Mouse (Mus musculus) stomach, embryonic 14.5 days (tissue): Measurements from ENCODE around the gene Antxr1. TPM values are rescaled to one million over a fixed set of nuclear protein-coding genes. Genes with fewer than 3 reads are reported as not detected.

Experiments
- ATAC-seq: fragments of 200-750 bp; cut with Nextera tagmentation; 2 replicates; pipeline ENCODE4 v1.8.0; 2017; ENCODE audit warnings: low read depth, moderate TSS enrichment; ENCODE audit not compliant: insufficient number of reproducible peaks, insufficient read depth, low FRiP score
- H3K27ac ChIP-seq: fragments of 300-500 bp; sonication (generic); 2 replicates; pipeline ENCODE4 v1.5.1; 2014; ENCODE audit warnings: mild to moderate bottlenecking, low read length, moderate library complexity, mixed read lengths
- H3K27me3 ChIP-seq: fragments of 300-500 bp; sonication (generic); 2 replicates; pipeline ENCODE4 v1.6.1; 2014; ENCODE audit warnings: low read length, control low read depth, mixed read lengths; ENCODE audit not compliant: control insufficient read depth, insufficient read depth
- H3K36me3 ChIP-seq: fragments of 300-500 bp; sonication (generic); 2 replicates; pipeline ENCODE4 v1.6.1; 2014; ENCODE audit warnings: mild to moderate bottlenecking, control low read depth, low read length, moderate library complexity, mixed read lengths; ENCODE audit not compliant: control insufficient read depth, insufficient read depth
- H3K4me1 ChIP-seq: fragments of 300-500 bp; sonication (generic); 2 replicates; pipeline ENCODE4 v1.6.1; 2014; ENCODE audit warnings: low read length, control low read depth, mixed read lengths; ENCODE audit not compliant: control insufficient read depth, insufficient read depth
- H3K4me2 ChIP-seq: fragments of 300-500 bp; sonication (generic); replicated peaks from 2 replicates; pipeline ENCODE4 v1.6.1; 2014; ENCODE audit warnings: low read depth, low read length, control low read depth
- H3K4me3 ChIP-seq: fragments of 300-500 bp; sonication (generic); 2 replicates; pipeline ENCODE4 v1.5.1; 2014; ENCODE audit warnings: low read depth, low read length, control low read depth
- H3K9ac ChIP-seq: fragments of 300-500 bp; sonication (generic); replicated peaks from 2 replicates; pipeline ENCODE4 v1.6.1; 2014; ENCODE audit warnings: low read depth, mild to moderate bottlenecking, control low read depth, low read length, moderate library complexity, mixed read lengths
- H3K9me3 ChIP-seq: fragments of 300-500 bp; sonication (generic); 2 replicates; pipeline ENCODE4 v1.6.1; 2016; ENCODE audit warnings: low read depth, low read length, control low read depth; ENCODE audit not compliant: control insufficient read depth
- WGBS: fragments of 180-500 bp; shearing (Covaris S2); extraction: QIAGEN DNeasy Blood & Tissue Kit; methylation state at CpG from one replicate; pipeline ENCODE4 v1.1.7; 2014; 5-methylcytosine and 5-hydroxymethylcytosine counted together
- polyA plus RNA-seq: library from polyadenylated mRNA; unstranded; fragments of >200 nt; fragmentation: Nextera tagmentation; extraction: Ambion mirVana; gene quantifications from 2 replicates; pipeline ENCODE4 v1.2.1, GENCODE M21; 2014

The Antxr1 gene
- polyA plus RNA-seq, 1 experiment from 2014 or later = 13.5 TPM

- Histone ChIP-seq H3K4me3 (no peak overlapping the region), H3K27ac (no peak overlapping the region), H3K4me1 (no peaks in the 10 kb centered on the region), H3K9me3 (no peaks in the 10 kb centered on the region; the same call in 1 of the 2 replicates), H3K4me2 (no peak overlapping the region), H3K36me3 (no peaks in the 10 kb centered on the region), H3K9ac (no peak overlapping the region), H3K27me3 (no peaks in the 10 kb centered on the region)
- no peak for ATAC-seq
- WGBS = 84% methylated on average over 6 of the region's 6 CpGs
Observed at GRCm38 (mm10) chr6:87120661-87121060, 215.0 kb downstream of the Antxr1 start.

DNA sequence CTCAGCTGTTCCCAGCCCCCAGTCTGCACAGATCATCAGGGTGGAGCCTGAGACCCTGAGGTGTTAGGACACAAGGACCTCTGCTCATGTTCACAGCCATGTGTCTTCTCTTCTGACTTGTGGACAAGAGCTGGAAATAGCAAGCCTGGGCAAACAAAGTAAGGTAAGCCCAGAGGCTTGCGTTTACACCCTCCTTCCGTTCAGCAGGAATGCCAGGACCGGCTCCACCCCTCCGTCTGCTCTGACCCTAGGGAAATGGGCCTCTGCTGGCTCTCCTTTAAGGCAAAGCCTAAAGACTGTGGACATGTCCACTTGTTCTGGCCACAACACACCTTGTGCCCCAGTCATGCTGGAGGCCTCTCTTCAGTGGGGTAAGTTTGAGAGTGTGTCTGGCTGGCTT, 215.6 kb downstream of the Antxr1 start:
- peak; percentile 46; the same call in 1 of the 2 replicates for ATAC-seq
- Histone ChIP-seq H3K36me3 (no peaks in the 10 kb centered on the region), H3K4me1 (no peaks in the 10 kb centered on the region), H3K27ac (peak overlapping the region; percentile 61; the same call in 1 of the 2 replicates), H3K4me2 (no peak overlapping the region), H3K9ac (no peak overlapping the region), H3K27me3 (no peaks in the 10 kb centered on the region), H3K9me3 (no peaks in the 10 kb centered on the region; the same call in 1 of the 2 replicates), H3K4me3 (no peak overlapping the region)
- 39% methylated on average over 4 of the region's 4 CpGs for WGBS

- Histone ChIP-seq H3K9me3 (no peaks in the 10 kb centered on the region; the same call in 1 of the 2 replicates), H3K27ac (peak overlapping the region; percentile 61; the same call in 1 of the 2 replicates), H3K36me3 (no peaks in the 10 kb centered on the region), H3K4me2 (no peak overlapping the region), H3K4me3 (no peak overlapping the region), H3K9ac (no peak overlapping the region), H3K27me3 (no peaks in the 10 kb centered on the region), H3K4me1 (no peaks in the 10 kb centered on the region)
- ATAC-seq = peak; percentile 74
- 83% methylated on average over 20 of the region's 20 CpGs for WGBS
Observed at GRCm38 (mm10) chr6:87119066-87119837, 216.4 kb downstream of the Antxr1 start.

DNA sequence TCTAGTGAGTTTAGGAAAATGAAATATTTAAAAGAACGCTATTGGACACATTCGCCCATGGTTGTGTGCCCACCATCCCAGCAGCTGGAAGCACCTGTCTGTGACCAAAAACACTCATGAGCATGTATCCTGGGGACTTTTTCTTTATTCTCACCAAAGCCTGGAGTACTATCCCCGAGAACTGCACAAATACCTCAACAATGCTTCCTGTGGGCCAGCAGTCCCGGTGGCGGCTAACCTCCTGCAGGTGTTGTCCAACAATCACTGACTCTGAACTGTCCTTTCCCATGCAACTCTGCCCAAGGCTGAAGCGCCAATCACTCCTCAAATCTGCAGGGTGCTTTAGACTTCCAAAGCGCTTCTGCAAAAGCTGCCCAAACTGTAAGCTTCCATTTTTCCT, 219.0 kb downstream of the Antxr1 start:
- WGBS = 82% methylated on average over 7 of the region's 7 CpGs
- H3K9me3 ChIP-seq = no peaks in the 10 kb centered on the region; the same call in 1 of the 2 replicates
- H3K36me3 ChIP-seq = no peaks in the 10 kb centered on the region
- H3K4me3 ChIP-seq = no peak overlapping the region
- no peak overlapping the region for H3K4me2 ChIP-seq
- H3K4me1 ChIP-seq = no peaks in the 10 kb centered on the region
- H3K9ac ChIP-seq = no peak overlapping the region
- ATAC-seq = no peak
- no peak overlapping the region for H3K27ac ChIP-seq
- no peaks in the 10 kb centered on the region for H3K27me3 ChIP-seq

DNA sequence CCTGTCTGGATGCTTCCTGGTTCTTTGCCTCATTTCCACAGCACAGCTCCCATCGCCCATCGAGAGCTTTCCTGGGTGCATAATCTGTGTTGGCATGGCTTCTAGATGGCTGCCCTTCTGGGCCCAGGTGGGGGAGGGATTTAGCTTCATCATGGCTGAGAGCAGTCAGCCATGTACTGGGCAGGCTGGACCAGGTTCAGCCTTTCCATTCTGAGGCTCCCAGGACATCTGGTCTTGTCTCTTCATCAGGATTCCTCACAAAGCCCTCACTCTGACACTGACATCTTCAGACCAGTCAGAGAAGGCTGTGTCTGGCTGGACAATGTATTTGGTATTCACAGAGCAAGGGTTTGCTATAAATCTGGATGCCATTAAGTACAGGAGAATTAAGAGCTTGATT, 219.6 kb downstream of the Antxr1 start:
- ATAC-seq = no peak
- Histone ChIP-seq H3K27me3 (no peaks in the 10 kb centered on the region), H3K36me3 (no peaks in the 10 kb centered on the region), H3K9ac (no peak overlapping the region), H3K4me2 (no peak overlapping the region), H3K9me3 (no peaks in the 10 kb centered on the region; the same call in 1 of the 2 replicates), H3K4me1 (no peaks in the 10 kb centered on the region), H3K4me3 (no peak overlapping the region), H3K27ac (no peak overlapping the region)
- WGBS = 76% methylated on average over 2 of the region's 2 CpGs

GRCm38 (mm10) chr6:87112125-87112524, 223.5 kb downstream of the Antxr1 start:
- no peaks in the 10 kb centered on the region for H3K27me3 ChIP-seq
- H3K4me2 ChIP-seq = no peak overlapping the region
- H3K27ac ChIP-seq = no peak overlapping the region
- no peaks in the 10 kb centered on the region for H3K4me1 ChIP-seq
- WGBS = 74% methylated on average over 6 of the region's 6 CpGs
- ATAC-seq = no peak
- no peaks in the 10 kb centered on the region for H3K36me3 ChIP-seq
- H3K9ac ChIP-seq = no peak overlapping the region
- H3K4me3 ChIP-seq = no peak overlapping the region
- no peaks in the 10 kb centered on the region for H3K9me3 ChIP-seq

DNA sequence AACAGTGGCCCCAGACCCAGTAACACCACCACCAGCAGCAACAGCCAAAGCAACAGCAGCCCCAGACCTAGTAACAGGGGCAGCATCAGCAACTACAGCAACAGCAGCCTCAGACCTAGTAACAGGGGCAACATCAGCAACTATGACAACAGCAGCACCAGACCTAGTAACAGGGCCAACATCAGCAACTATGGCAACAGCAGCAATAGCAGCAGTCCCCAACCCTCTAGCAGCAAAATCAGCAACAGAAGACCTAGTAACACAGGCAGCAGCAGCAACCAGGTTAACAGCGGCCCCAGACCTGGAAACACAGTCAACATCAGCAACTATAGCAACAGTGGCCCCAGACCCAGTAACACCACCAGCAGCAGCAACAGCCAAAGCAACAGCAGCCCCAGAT, 224.1 kb downstream of the Antxr1 start:
- Histone ChIP-seq H3K4me1 (no peaks in the 10 kb centered on the region), H3K27me3 (no peaks in the 10 kb centered on the region), H3K4me2 (no peak overlapping the region), H3K27ac (no peak overlapping the region), H3K36me3 (no peaks in the 10 kb centered on the region), H3K9me3 (no peaks in the 10 kb centered on the region), H3K4me3 (no peak overlapping the region), H3K9ac (no peak overlapping the region)
- no peak for ATAC-seq
- WGBS = 88% methylated on average over 1 of the region's 1 CpGs

- Histone ChIP-seq H3K4me3 (no peak within 1 kb of the TSS), H3K9ac (no peak within 1 kb of the TSS), H3K27me3 (no peaks in the 10 kb centered on the region), H3K4me1 (peaks cover 12% of the 10 kb centered on the region; the same call in 1 of the 2 replicates), H3K9me3 (no peaks in the 10 kb centered on the region), H3K36me3 (no peaks in the 10 kb centered on the region), H3K27ac (no peak within 1 kb of the TSS), H3K4me2 (no peak within 1 kb of the TSS)
- 74% methylated on average over 11 of the region's 11 CpGs for WGBS
- ATAC-seq = no peak
Observed at GRCm38 (mm10) chr6:87104123-87104796, 231.4 kb downstream of the Antxr1 start, which contains the start of gene D6Ertd527e. Gene D6Ertd527e, plus strand, starts transcription at chr6:87104746.
